Mouse (Mus musculus): ENCODE measurements around the gene Nrde2.

- TF ChIP-seq CTCF (IDR thresholded peaks at IDR 0.05; ENCODE audit: insufficient read depth, low read length) (no peak), POLR2A (IDR thresholded peaks at IDR 0.05; ENCODE audit: borderline replicate concordance, extremely low read depth, low read depth, low read length) (no peak)
Measured at GRCm38 (mm10) chr12:100123476-100123875, 36.0 kb downstream of the Nrde2 start.

All from lung, adult 2 months (tissue).